18 mouse cellular contexts compared by ENCODE assay signal in genomic region chr19:9079916-9080315, GRCm38 (mm10). TPM values are rescaled to one million over a fixed set of nuclear protein-coding genes. Genes with fewer than 3 reads are reported as not detected.
A peak's percentile ranks its signal among the peaks of the same experiment; 100 is the strongest.
DNase-seq lines count a peak whose midpoint lies in the region; ATAC-seq and TF ChIP-seq lines count a peak whose summit lies in the region.
"Had no signal": no experiment of that assay in that cellular context is flagged by ENCODE, and none has a peak within 500 bp of the region (broad histone marks: within the 10 kb centered on the region; RNA-seq: fewer than 3 reads in every experiment).

No protein-coding gene starts in this region.

- peaks cover 22% of the 10 kb centered on the region for H3K4me1 ChIP-seq in intestine, embryonic 16.5 days (ENCODE audit: control insufficient read depth, insufficient read depth, low read length)
- H3K4me1 ChIP-seq in intestine, embryonic 15.5 days (replicated peaks), result peaks cover 21% of the 10 kb centered on the region
- 0 out of 2 replicates have a peak, but pooled peaks cover 3% of the 10 kb centered on the region for H3K4me1 ChIP-seq in stomach, postnatal 0 days (replicated peaks; ENCODE audit: control insufficient read depth, insufficient read depth)
- peaks cover 16% of the 10 kb centered on the region for H3K4me1 ChIP-seq in thymus, adult 2 months (replicated peaks; ENCODE audit: control insufficient read depth, insufficient read depth, low read length)

- no peaks in the 10 kb centered on the region for H3K27me3 ChIP-seq in intestine, embryonic 16.5 days (replicated peaks; ENCODE audit: control insufficient read depth, insufficient read depth, low read length)
- H3K27me3 ChIP-seq in intestine, embryonic 15.5 days (replicated peaks), result no peaks in the 10 kb centered on the region
- no peaks in the 10 kb centered on the region for H3K27me3 ChIP-seq in stomach, postnatal 0 days (ENCODE audit: control insufficient read depth, insufficient read depth, low read length)
- no peaks in the 10 kb centered on the region for H3K27me3 ChIP-seq in thymus, adult 2 months (ENCODE audit: control insufficient read depth, insufficient read depth, low read length)
- H3K27me3 ChIP-seq: embryonic facial prominence, embryonic 15.5 days; liver, embryonic 12.5 days had no signal

- no peaks in the 10 kb centered on the region for H3K9me3 ChIP-seq in intestine, embryonic 16.5 days (ENCODE audit: control insufficient read depth, low read length)
- no peaks in the 10 kb centered on the region for H3K9me3 ChIP-seq in intestine, embryonic 15.5 days
- H3K9me3 ChIP-seq in stomach, postnatal 0 days (ENCODE audit: control insufficient read depth, low read length), result no peaks in the 10 kb centered on the region
- H3K9me3 ChIP-seq: embryonic facial prominence, embryonic 15.5 days; liver, embryonic 12.5 days; midbrain, embryonic 10.5 days had no signal

- TF ChIP-seq POLR2A in thymus, adult 2 months (IDR thresholded peaks at IDR 0.05; ENCODE audit: control insufficient read depth, extremely low read depth, insufficient read depth, low read length, poor library complexity), result no peak

- no peak overlapping the region; the same call in 1 of the 2 replicates for H3K9ac ChIP-seq in intestine, embryonic 16.5 days (ENCODE audit: low read depth, low read length)
- H3K9ac ChIP-seq in intestine, embryonic 15.5 days, result no peak overlapping the region
- no peak overlapping the region for H3K9ac ChIP-seq in stomach, postnatal 0 days (ENCODE audit: low read length)
- H3K9ac ChIP-seq: embryonic facial prominence, embryonic 15.5 days; liver, embryonic 12.5 days had no signal

- 0 out of 2 replicates have a peak overlapping the region, but pooled peaks have one; percentile 1 for H3K27ac ChIP-seq in intestine, embryonic 16.5 days (ENCODE audit: low read length)
- H3K27ac ChIP-seq in intestine, embryonic 15.5 days, result no peak overlapping the region
- H3K27ac ChIP-seq in stomach, postnatal 0 days (replicated peaks), result peak overlapping the region; percentile 40; the same call in 1 of the 2 replicates
- no peak overlapping the region for H3K27ac ChIP-seq in thymus, adult 2 months (ENCODE audit: control insufficient read depth, insufficient read depth, low read length)
- H3K27ac ChIP-seq: embryonic facial prominence, embryonic 15.5 days; hindbrain, postnatal 0 days; kidney, postnatal 0 days; liver, embryonic 12.5 days; midbrain, embryonic 10.5 days had no signal

- no peak for TF ChIP-seq EP300 in stomach, postnatal 0 days (optimal IDR thresholded peaks at IDR 0.05)

- DNase-seq in embryo, embryonic 10 days (ENCODE audit: low spot score), result peak; percentile 21
- DNase-seq in embryo, embryonic 10.5 days (ENCODE audit: low spot score), result no peak
- DNase-seq in brain, adult 2 months (ENCODE audit: low read depth, low spot score), result peak; percentile 52
- DNase-seq in stomach, postnatal 0 days (ENCODE audit: low spot score), result no peak
- no peak for DNase-seq in cerebellum, postnatal 14 days
- no peak for DNase-seq in thymus, adult 2 months
- DNase-seq: cerebellum, postnatal 25 days; layer of hippocampus, adult 9-11 months; lung, postnatal 10 days; right cerebral cortex, postnatal 25 days; thymus, adult 18-20 months had no signal

- H3K36me3 ChIP-seq in intestine, embryonic 16.5 days (ENCODE audit: control insufficient read depth, insufficient read depth, low read length), result no peaks in the 10 kb centered on the region
- H3K36me3 ChIP-seq in intestine, embryonic 15.5 days, result no peaks in the 10 kb centered on the region
- H3K36me3 ChIP-seq in stomach, postnatal 0 days (ENCODE audit: control insufficient read depth, insufficient read depth, low read length), result no peaks in the 10 kb centered on the region
- H3K36me3 ChIP-seq in thymus, adult 2 months (ENCODE audit: control insufficient read depth, insufficient read depth, low read length), result no peaks in the 10 kb centered on the region
- H3K36me3 ChIP-seq: embryonic facial prominence, embryonic 15.5 days; liver, embryonic 12.5 days; midbrain, embryonic 10.5 days had no signal

- no peak overlapping the region for H3K4me3 ChIP-seq in intestine, embryonic 16.5 days (ENCODE audit: low read length)
- no peak overlapping the region for H3K4me3 ChIP-seq in intestine, embryonic 15.5 days (replicated peaks)
- no peak overlapping the region for H3K4me3 ChIP-seq in stomach, postnatal 0 days (ENCODE audit: low read depth, low read length)
- H3K4me3 ChIP-seq in thymus, adult 2 months (ENCODE audit: control insufficient read depth, insufficient read depth, low read length), result no peak overlapping the region
- H3K4me3 ChIP-seq: embryonic facial prominence, embryonic 15.5 days; liver, embryonic 12.5 days; midbrain, embryonic 10.5 days had no signal

- 27% methylated on average over 7 of the region's 7 CpGs for WGBS in intestine, embryonic 16.5 days
- 22% methylated on average over 7 of the region's 7 CpGs for WGBS in intestine, embryonic 15.5 days
- WGBS in stomach, postnatal 0 days, result 21% methylated on average over 7 of the region's 7 CpGs
- 42% methylated on average over 7 of the region's 7 CpGs for WGBS in thymus, adult 2 months

- TF ChIP-seq CTCF in stomach, postnatal 0 days (IDR thresholded peaks at IDR 0.05; ENCODE audit: low read depth), result no peak
- no peak for TF ChIP-seq CTCF in thymus, adult 2 months (IDR thresholded peaks at IDR 0.05; ENCODE audit: borderline replicate concordance, control insufficient read depth, extremely low read depth, insufficient read depth, low read length, poor library complexity)

- no peak overlapping the region for H3K4me2 ChIP-seq in intestine, embryonic 16.5 days (ENCODE audit: low read depth, low read length)
- no peak overlapping the region for H3K4me2 ChIP-seq in intestine, embryonic 15.5 days (replicated peaks)
- H3K4me2 ChIP-seq in stomach, postnatal 0 days (replicated peaks; ENCODE audit: low read depth), result no peak overlapping the region
- H3K4me2 ChIP-seq: embryonic facial prominence, embryonic 15.5 days; liver, embryonic 12.5 days had no signal

- no peak for ATAC-seq in intestine, embryonic 16.5 days
- no peak for ATAC-seq in intestine, embryonic 15.5 days
- no peak for ATAC-seq in stomach, postnatal 0 days (ENCODE audit: low FRiP score, low TSS enrichment)
- ATAC-seq: hindbrain, postnatal 0 days; liver, embryonic 12.5 days had no signal

RNA-seq across cellular contexts. Expression of gene Scgb1a1, which starts 7.8 kb away (rescaled TPM):
- not detected in 2 replicates for polyA plus RNA-seq in intestine, embryonic 16.5 days (2015; fragmentation: Nextera tagmentation; extraction: Ambion mirVana)
- polyA plus RNA-seq in intestine, embryonic 15.5 days (2015; fragmentation: Nextera tagmentation; extraction: Ambion mirVana), result not detected in 2 replicates
- polyA plus RNA-seq in stomach, postnatal 0 days (2015; fragmentation: Nextera tagmentation; extraction: Ambion mirVana), result 10.8 and 12.6 TPM in 2 replicates
- polyA plus RNA-seq in thymus, adult 2 months (2012; rRNA removed), result 65.9 and 174 TPM in 2 replicates
- polyA plus RNA-seq: hindbrain, postnatal 0 days; kidney, postnatal 0 days; liver, embryonic 12.5 days; midbrain, embryonic 10.5 days had no signal

RNA-seq across cellular contexts. Expression of gene Asrgl1, which starts 55.5 kb away (rescaled TPM):
- 7.2 and 10.4 TPM in 2 replicates for polyA plus RNA-seq in intestine, embryonic 16.5 days (2015; fragmentation: Nextera tagmentation; extraction: Ambion mirVana)
- 10.4 and 12.6 TPM in 2 replicates for polyA plus RNA-seq in intestine, embryonic 15.5 days (2015; fragmentation: Nextera tagmentation; extraction: Ambion mirVana)
- 6.9 and 7.5 TPM in 2 replicates for polyA plus RNA-seq in stomach, postnatal 0 days (2015; fragmentation: Nextera tagmentation; extraction: Ambion mirVana)
- polyA plus RNA-seq in thymus, adult 2 months (2012; rRNA removed), result 5.9 and 8.8 TPM in 2 replicates

Comparison
In these comparisons a context has a peak if more than half of its experiments do, and no peak if none do; other contexts are left out.
1. DNase-seq: peak in embryo, embryonic 10 days (single experiment) and brain, adult 2 months (single experiment); none in embryo, embryonic 10.5 days (single experiment), stomach, postnatal 0 days (single experiment), cerebellum, postnatal 14 days (0 of 2) and thymus, adult 2 months (single experiment).
2. H3K27ac ChIP-seq: peak in intestine, embryonic 16.5 days (single experiment) and stomach, postnatal 0 days (single experiment); none in intestine, embryonic 15.5 days (single experiment) and thymus, adult 2 months (single experiment).